Mouse (Mus musculus) liver, adult 2 months (tissue): Measurements from ENCODE around the gene Ltbp1.

Experiments used
- CTCF ChIP-seq: fragments of 200-500 bp; IDR thresholded peaks from 2 replicates; pipeline ENCODE4 v1.5.1; 2011; ENCODE audit warnings: low read depth, low read length, control low read depth
- POLR2A ChIP-seq: fragments of 200-500 bp; IDR thresholded peaks from 2 replicates; pipeline ENCODE4 v1.6.1; 2011; ENCODE audit warnings: low read length, control low read depth; ENCODE audit not compliant: insufficient read depth; ENCODE audit errors: extremely low read depth

DNA sequence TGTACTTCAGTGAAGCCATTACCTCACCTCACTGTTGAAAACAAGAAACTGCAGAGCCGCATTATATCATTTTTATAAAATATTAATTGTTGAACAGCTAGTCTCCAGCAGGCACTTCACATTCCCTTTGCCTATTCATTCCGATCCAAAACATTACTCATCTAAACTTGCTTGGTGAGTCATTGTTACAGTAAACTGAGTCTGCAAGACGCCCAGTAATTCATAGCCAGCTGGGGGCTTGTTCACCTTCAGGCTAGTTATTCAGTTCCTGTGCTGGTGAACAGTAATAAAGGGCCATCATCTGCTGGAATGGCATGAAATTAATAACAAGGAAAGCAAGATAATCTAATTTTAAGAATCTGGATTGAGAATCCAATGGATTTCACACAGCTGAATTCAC lies 339.7 kb downstream of the Ltbp1 start:
- no peak for TF ChIP-seq POLR2A
- no peak for TF ChIP-seq CTCF
